Mouse (Mus musculus) lung, embryonic 14.5 days (tissue): ENCODE data around the gene Tcirg1. TPM values are rescaled to one million over a fixed set of nuclear protein-coding genes. Genes with fewer than 3 reads are reported as not detected.

Source experiments
- ATAC-seq: fragments of 200-750 bp; cut with Nextera tagmentation; 2 replicates; pipeline ENCODE4 v1.8.0; 2017; ENCODE audit warnings: mild to moderate bottlenecking, moderate TSS enrichment, moderate library complexity; ENCODE audit not compliant: insufficient read depth
- DNase-seq: peaks from one replicate; pipeline ENCODE4 v3.0.0-alpha.2; 2015
- H3K27ac ChIP-seq: fragments of 300-500 bp; sonication (generic); 2 replicates; pipeline ENCODE4 v1.5.1; 2014; ENCODE audit warnings: low read depth, mild to moderate bottlenecking, moderate library complexity
- H3K27me3 ChIP-seq: fragments of 300-500 bp; sonication (generic); 2 replicates; pipeline ENCODE4 v1.6.1; 2014; ENCODE audit warnings: low read length, control low read depth; ENCODE audit not compliant: insufficient read depth
- H3K36me3 ChIP-seq: fragments of 300-500 bp; sonication (generic); 2 replicates; pipeline ENCODE4 v1.6.1; 2014; ENCODE audit warnings: control low read depth; ENCODE audit not compliant: insufficient read depth
- H3K4me1 ChIP-seq: fragments of 300-500 bp; sonication (generic); 2 replicates; pipeline ENCODE4 v1.6.1; 2014; ENCODE audit warnings: antibody characterized with exemption, control low read depth; ENCODE audit not compliant: insufficient read depth
- H3K4me2 ChIP-seq: fragments of 300-500 bp; sonication (generic); 2 replicates; pipeline ENCODE4 v1.6.1; 2014; ENCODE audit warnings: mild to moderate bottlenecking
- H3K4me3 ChIP-seq: fragments of 300-500 bp; sonication (generic); 2 replicates; pipeline ENCODE4 v1.5.1; 2014; ENCODE audit warnings: low read depth, low read length
- H3K9ac ChIP-seq: fragments of 300-500 bp; sonication (generic); 2 replicates; pipeline ENCODE4 v1.6.1; 2014
- H3K9me3 ChIP-seq: fragments of 300-500 bp; sonication (generic); 2 replicates; pipeline ENCODE4 v1.6.1; 2016; ENCODE audit warnings: low read depth, low read length, control low read depth
- CTCF ChIP-seq: IDR thresholded peaks from 2 replicates; pipeline ENCODE4 v1.5.1; 2016; ENCODE audit warnings: antibody characterized with exemption, low read depth
- WGBS: fragments of 180-500 bp; shearing (Covaris S2); extraction: QIAGEN DNeasy Blood & Tissue Kit; methylation state at CpG from one replicate; pipeline ENCODE4 v1.1.7; 2014; 5-methylcytosine and 5-hydroxymethylcytosine counted together
- polyA plus RNA-seq: library from polyadenylated mRNA; unstranded; fragments of >200 nt; fragmentation: Nextera tagmentation; extraction: Ambion mirVana; gene quantifications from 2 replicates; pipeline ENCODE4 v1.2.1, GENCODE M21; 2014

Gene Tcirg1
- polyA plus RNA-seq, 1 experiment from 2014 or later, result 31.7 TPM

DNA sequence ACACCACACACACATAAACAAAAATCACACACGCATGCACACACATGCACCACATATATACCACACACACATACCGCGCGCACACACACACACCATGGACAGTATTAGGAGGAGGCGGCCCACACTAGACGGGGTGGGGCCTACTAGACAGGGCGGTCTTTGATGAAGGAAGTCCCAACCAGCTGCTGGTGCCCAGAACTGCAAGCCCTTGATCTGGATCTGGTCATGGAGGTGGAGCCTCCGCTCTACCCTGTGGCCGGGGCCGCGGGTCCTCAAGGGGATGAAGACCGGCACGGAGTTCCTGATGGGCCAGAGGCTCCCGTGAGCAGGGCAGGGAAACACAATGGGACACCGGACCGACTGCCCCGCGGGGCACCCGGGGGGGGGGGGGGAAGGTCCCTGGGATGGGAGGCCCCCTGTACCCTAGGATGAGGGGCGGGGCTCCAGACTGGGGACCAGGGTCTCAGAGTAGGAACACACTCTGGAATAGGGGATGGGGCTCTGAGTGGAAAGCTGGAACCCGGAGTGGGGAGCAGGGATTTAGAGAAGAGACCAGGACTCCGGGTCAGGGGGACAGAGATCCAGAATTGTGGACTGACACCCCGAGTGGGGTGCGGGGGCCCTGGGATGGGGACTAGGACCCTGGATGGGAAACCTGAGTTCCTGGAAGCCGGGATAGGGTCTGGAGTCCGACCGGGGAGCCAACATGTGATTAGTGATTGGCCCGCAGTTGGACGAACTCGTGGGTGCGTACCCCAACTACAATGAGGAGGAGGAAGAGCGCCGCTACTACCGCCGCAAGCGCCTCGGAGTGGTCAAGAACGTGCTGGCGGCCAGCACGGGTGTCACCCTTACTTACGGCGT lies 28.3 kb upstream of the Tcirg1 start, which contains the start of gene Unc93b1:
Gene Unc93b1, plus strand, starts transcription at position 155 of the 864 bp plus-strand sequence.
- Histone ChIP-seq H3K9me3 (no peaks in the 10 kb centered on the region), H3K4me3 (peak within 1 kb of the TSS; percentile 50), H3K27ac (no peak within 1 kb of the TSS), H3K9ac (peak within 1 kb of the TSS; percentile 58), H3K36me3 (no peaks in the 10 kb centered on the region), H3K4me2 (peak within 1 kb of the TSS; percentile 94), H3K27me3 (no peaks in the 10 kb centered on the region), H3K4me1 (peaks cover 10% of the 10 kb centered on the region)
- peak; percentile 82 for DNase-seq
- ATAC-seq, result peak; percentile 93
- TF ChIP-seq CTCF, result no peak
- 7% methylated on average over 41 of the region's 42 CpGs for WGBS

DNA sequence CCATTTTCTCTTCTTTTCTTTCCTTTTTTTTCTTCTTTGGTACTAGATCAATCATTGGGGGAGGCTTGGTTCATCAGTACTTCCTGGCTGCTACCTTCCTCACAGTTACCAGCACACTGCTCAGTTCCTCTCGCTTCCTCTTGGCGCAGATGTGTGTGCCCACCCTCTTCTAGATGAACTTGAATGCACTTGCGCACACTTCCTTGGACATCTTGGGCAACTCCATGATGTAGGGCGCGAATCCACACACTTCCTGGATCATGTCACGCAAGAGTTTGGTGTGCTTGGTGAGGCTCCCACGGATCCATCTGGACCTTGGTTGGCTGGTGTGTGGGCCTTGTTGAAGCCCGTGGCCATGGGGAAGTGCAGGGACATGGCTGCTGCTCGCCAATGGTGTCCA lies 24.8 kb upstream of the Tcirg1 start:
- H3K4me3 ChIP-seq, result no peak overlapping the region
- no peak overlapping the region for H3K9ac ChIP-seq
- no peak overlapping the region for H3K27ac ChIP-seq
- no peaks in the 10 kb centered on the region for H3K36me3 ChIP-seq
- H3K4me1 ChIP-seq, result peaks cover 25% of the 10 kb centered on the region
- no peaks in the 10 kb centered on the region for H3K9me3 ChIP-seq
- H3K27me3 ChIP-seq, result no peaks in the 10 kb centered on the region
- 87% methylated on average over 9 of the region's 9 CpGs for WGBS
- TF ChIP-seq CTCF, result no peak
- DNase-seq, result no peak
- ATAC-seq, result no peak
- no peak overlapping the region for H3K4me2 ChIP-seq

DNA sequence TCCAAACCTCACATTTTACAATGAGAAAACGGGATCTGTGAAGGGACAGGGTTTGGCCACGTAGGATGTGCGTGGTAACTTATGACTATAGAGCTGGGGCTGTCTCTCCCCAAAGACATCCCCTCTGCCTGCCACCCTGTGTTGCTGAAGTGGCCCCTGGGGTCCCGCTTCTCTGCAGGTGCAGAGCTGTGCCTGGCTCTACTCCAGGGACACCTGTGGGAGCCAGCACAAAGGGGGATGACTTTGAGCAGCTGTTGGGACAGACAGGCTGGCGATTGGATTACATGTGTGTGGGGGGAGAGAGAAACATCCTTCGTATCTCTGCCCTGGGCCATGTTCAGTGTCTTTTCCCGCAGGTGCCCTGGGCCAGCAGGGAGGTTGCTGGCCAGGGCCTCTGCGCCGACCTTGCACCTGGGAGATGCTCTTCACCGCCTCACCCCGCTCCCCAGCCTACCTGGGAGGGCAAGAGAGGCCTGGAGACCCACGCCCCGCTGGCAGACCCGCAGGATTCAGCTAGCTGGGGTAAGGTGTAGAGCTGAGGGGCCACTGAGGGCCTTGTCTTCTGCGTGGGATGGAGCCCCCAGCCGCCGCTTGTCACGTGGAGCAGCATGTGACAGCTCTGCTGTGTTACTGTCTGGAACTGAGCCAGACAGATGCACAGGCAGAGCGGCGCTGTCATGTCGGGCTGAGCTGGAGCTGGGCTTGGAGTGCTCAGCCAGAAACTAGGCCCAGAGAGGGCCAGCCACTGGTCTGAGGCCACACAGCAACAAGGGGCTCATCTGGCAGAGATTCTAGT lies 23.5 kb upstream of the Tcirg1 start:
- 52% methylated on average over 21 of the region's 21 CpGs for WGBS
- peaks cover 19% of the 10 kb centered on the region for H3K4me1 ChIP-seq
- no peak for ATAC-seq
- peak overlapping the region; percentile 89 for H3K27ac ChIP-seq
- H3K4me2 ChIP-seq, result peak overlapping the region; percentile 27; the same call in 1 of the 2 replicates
- DNase-seq, result peak; percentile 61
- H3K9ac ChIP-seq, result no peak overlapping the region
- no peaks in the 10 kb centered on the region for H3K36me3 ChIP-seq
- no peaks in the 10 kb centered on the region for H3K27me3 ChIP-seq
- H3K4me3 ChIP-seq, result no peak overlapping the region
- TF ChIP-seq CTCF, result no peak
- no peaks in the 10 kb centered on the region for H3K9me3 ChIP-seq

GRCm38 (mm10) chr19:3929211-3929941 lies 22.4 kb upstream of the Tcirg1 start, which contains the start of gene Aldh3b1:
Gene Aldh3b1, minus strand, starts transcription at chr19:3929808.
- ATAC-seq (peak; percentile 73), DNase-seq (peak; percentile 87)
- Histone ChIP-seq H3K4me1 (peaks cover 16% of the 10 kb centered on the region), H3K9ac (no peak within 1 kb of the TSS), H3K4me2 (peak within 1 kb of the TSS; percentile 27; the same call in 1 of the 2 replicates), H3K36me3 (no peaks in the 10 kb centered on the region), H3K27ac (peak within 1 kb of the TSS; percentile 89), H3K27me3 (no peaks in the 10 kb centered on the region), H3K4me3 (no peak within 1 kb of the TSS), H3K9me3 (no peaks in the 10 kb centered on the region)
- TF ChIP-seq CTCF, result no peak
- WGBS, result 32% methylated on average over 12 of the region's 12 CpGs

- Histone ChIP-seq H3K36me3 (no peaks in the 10 kb centered on the region), H3K4me1 (peaks cover 16% of the 10 kb centered on the region), H3K4me3 (no peak overlapping the region), H3K9me3 (no peaks in the 10 kb centered on the region), H3K27me3 (no peaks in the 10 kb centered on the region), H3K4me2 (peak overlapping the region; percentile 27; the same call in 1 of the 2 replicates), H3K9ac (no peak overlapping the region), H3K27ac (peak overlapping the region; percentile 89; the same call in 1 of the 2 replicates)
- WGBS, result 82% methylated on average over 4 of the region's 4 CpGs
- TF ChIP-seq CTCF, result no peak
- ATAC-seq, result no peak
- DNase-seq, result no peak
Measured at GRCm38 (mm10) chr19:3928779-3929178, 21.8 kb upstream of the Tcirg1 start.

DNA sequence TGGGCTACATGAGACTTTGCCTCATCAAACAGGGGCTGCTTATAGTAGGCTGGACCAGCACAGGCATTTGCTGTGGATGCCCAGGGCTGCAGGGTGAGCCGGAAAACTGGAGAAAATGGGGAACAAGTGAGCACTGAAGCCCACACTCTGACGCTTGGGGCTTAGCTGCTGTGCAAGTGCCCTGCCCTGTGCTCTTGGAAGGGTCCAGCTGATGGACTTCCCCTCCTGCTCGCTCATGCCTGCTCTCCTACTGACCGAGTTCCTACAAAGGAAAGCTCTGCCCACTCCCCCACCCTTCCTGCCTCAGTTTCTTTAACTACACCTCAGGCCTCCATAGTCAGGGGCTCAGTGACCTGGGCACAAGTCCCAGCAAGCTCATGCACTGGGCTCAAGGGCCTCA lies 21.1 kb upstream of the Tcirg1 start:
- H3K36me3 ChIP-seq, result no peaks in the 10 kb centered on the region
- no peaks in the 10 kb centered on the region for H3K9me3 ChIP-seq
- H3K4me2 ChIP-seq, result no peak overlapping the region
- no peak for ATAC-seq
- peaks cover 16% of the 10 kb centered on the region for H3K4me1 ChIP-seq
- no peak for DNase-seq
- no peak overlapping the region for H3K27ac ChIP-seq
- H3K9ac ChIP-seq, result no peak overlapping the region
- H3K27me3 ChIP-seq, result no peaks in the 10 kb centered on the region
- no peak overlapping the region for H3K4me3 ChIP-seq
- no peak for TF ChIP-seq CTCF
- 85% methylated on average over 4 of the region's 4 CpGs for WGBS
